Mouse (Mus musculus): ENCODE results near the gene AC140267.1. TPM values are rescaled to one million over a fixed set of nuclear protein-coding genes. Genes with fewer than 3 reads are reported as not detected.

The AC140267.1 gene
- polyA plus RNA-seq, 1 experiment from 2014 or later: not detected

Other genes with a start within 250 kb of the AC140267.1 start
- gene Pdgfb, start 220.9 kb upstream of the AC140267.1 start, polyA plus RNA-seq (2014; fragmentation: Nextera tagmentation; extraction: Ambion mirVana): 6.1 and 6.7 TPM in 2 replicates
- 10.3 and 10.5 TPM in 2 replicates for gene Syngr1, start 144.5 kb upstream of the AC140267.1 start, polyA plus RNA-seq (2014; fragmentation: Nextera tagmentation; extraction: Ambion mirVana)
- 1,242 and 1,346 TPM in 2 replicates for gene Rpl3, start 144.0 kb upstream of the AC140267.1 start, polyA plus RNA-seq (2014; fragmentation: Nextera tagmentation; extraction: Ambion mirVana)
- gene Tab1, start 102.7 kb upstream of the AC140267.1 start, polyA plus RNA-seq (2014; fragmentation: Nextera tagmentation; extraction: Ambion mirVana): 27.6 and 36.3 TPM in 2 replicates
- gene Mgat3, start 62.1 kb upstream of the AC140267.1 start, polyA plus RNA-seq (2014; fragmentation: Nextera tagmentation; extraction: Ambion mirVana): 7.3 and 7.8 TPM in 2 replicates
- gene Mief1, start 1.8 kb upstream of the AC140267.1 start, polyA plus RNA-seq (2014; fragmentation: Nextera tagmentation; extraction: Ambion mirVana): 27.9 and 30.0 TPM in 2 replicates
- 132 and 140 TPM in 2 replicates for gene Atf4, start 19.3 kb downstream of the AC140267.1 start, polyA plus RNA-seq (2014; fragmentation: Nextera tagmentation; extraction: Ambion mirVana)
- 52.6 and 55.0 TPM in 2 replicates for gene Rps19bp1, start 28.5 kb downstream of the AC140267.1 start, polyA plus RNA-seq (2014; fragmentation: Nextera tagmentation; extraction: Ambion mirVana)
- gene Cacna1i, start 51.4 kb downstream of the AC140267.1 start, polyA plus RNA-seq (2014; fragmentation: Nextera tagmentation; extraction: Ambion mirVana): 0.04 and 0.06 TPM in 2 replicates